Mouse (Mus musculus) brain, embryonic 14.5 days (tissue): ENCODE measurements at regions not wholly inside any gene's neighbourhood (a gene's known extent, or its start where the extent isn't known, plus 50 kb on each side); places are given as distances from the start of the nearest gene placed in this dataset.
A peak's percentile ranks its signal among the peaks of the same experiment; 100 is the strongest.

Experiments used
- CTCF ChIP-seq: fragments of 200-500 bp; IDR thresholded peaks from 2 replicates; pipeline ENCODE4 v1.5.1; 2012; ENCODE audit warnings: inconsistent platforms, mild to moderate bottlenecking, moderate library complexity, borderline replicate concordance; ENCODE audit not compliant: insufficient read depth, insufficient read length; ENCODE audit errors: extremely low read depth
- POLR2A ChIP-seq: fragments of 200-500 bp; IDR thresholded peaks from 2 replicates; pipeline ENCODE4 v1.6.1; 2012; ENCODE audit warnings: mild to moderate bottlenecking, inconsistent platforms, borderline replicate concordance; ENCODE audit not compliant: poor library complexity, insufficient read depth, insufficient read length, severe bottlenecking; ENCODE audit errors: extremely low read depth

- no peak for TF ChIP-seq POLR2A
- TF ChIP-seq CTCF: peak; percentile 40; the same call in 1 of the 2 replicates
Observed at GRCm38 (mm10) chr14:48054719-48055118, 65.9 kb upstream of the Peli2 start.
